Mouse (Mus musculus): ENCODE data around the gene Greb1. TPM values are rescaled to one million over a fixed set of nuclear protein-coding genes. Genes with fewer than 3 reads are reported as not detected.

Gene Greb1
- polyA plus RNA-seq, 1 experiment from 2014 or later: 0.59 TPM

DNA sequence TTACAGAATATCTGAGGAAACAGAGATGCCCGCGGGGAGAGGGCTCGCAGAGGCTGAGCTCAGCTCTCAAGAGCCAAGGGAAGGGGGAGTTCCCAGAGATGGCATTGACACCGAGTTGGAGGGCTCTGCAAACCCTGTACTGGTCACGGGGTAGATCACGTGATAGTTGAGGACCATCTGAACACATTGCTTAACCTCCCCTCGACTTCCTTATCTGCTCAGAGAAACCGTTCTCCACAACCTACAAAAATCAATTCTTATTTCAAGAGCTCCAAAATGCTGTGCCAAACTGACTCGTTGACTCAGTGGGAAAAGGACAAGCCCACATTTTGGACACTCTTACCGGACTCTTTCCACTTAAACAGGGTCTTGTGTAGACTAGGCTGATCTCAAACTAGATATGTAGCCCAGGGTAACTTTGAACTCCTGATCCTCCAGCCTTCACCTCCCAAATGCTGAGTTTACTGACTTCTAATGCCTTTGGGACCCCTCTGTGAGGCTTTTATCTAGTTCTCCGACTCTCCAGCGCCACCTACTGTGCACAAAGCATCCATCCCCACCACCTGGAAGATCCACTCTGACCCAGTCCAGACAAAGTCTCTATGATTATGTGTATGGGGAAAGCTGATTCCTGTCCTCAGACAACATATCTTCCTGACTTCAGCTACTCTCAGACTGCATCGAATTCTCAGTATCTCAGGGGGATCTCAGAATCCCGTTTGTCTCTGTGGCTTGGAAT lies 166.4 kb downstream of the Greb1 start:
- Histone ChIP-seq H3K9me3 (replicated peaks) (no peaks in the 10 kb centered on the region), H3K4me2 (no peak overlapping the region), H3K9ac (no peak overlapping the region), H3K27me3 (no peaks in the 10 kb centered on the region), H3K4me3 (replicated peaks) (no peak overlapping the region), H3K27ac (replicated peaks) (no peak overlapping the region), H3K36me3 (replicated peaks) (no peaks in the 10 kb centered on the region), H3K4me1 (replicated peaks) (no peaks in the 10 kb centered on the region)
- no peak for ATAC-seq (ENCODE audit: insufficient read depth)
- WGBS (ENCODE audit: insufficient replicate concordance): 39% methylated on average over 14 of the region's 14 CpGs

DNA sequence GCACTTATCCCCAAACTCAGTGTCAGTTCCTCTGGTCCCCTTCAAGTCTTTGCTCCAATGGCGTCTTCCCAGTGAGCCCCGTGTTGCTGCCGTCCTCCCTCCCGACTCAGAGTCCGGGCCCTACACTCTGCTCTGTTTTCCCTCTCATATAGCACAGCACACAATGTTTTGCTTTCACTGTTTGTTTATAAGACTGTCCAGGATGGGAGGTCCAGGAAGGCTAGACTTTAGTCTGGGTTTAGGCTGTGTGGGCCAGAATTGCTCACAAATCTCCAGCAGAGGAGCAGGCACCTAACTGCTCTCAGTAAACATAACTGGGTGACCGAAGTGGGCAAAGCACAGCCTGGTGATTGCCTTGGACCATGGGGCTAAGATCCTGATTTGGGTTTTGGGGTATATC lies 167.5 kb downstream of the Greb1 start:
- H3K27ac ChIP-seq (replicated peaks): no peak overlapping the region
- WGBS (ENCODE audit: insufficient replicate concordance): 72% methylated on average over 6 of the region's 6 CpGs
- H3K27me3 ChIP-seq: no peaks in the 10 kb centered on the region
- no peaks in the 10 kb centered on the region for H3K36me3 ChIP-seq (replicated peaks)
- no peak overlapping the region for H3K4me3 ChIP-seq (replicated peaks)
- ATAC-seq (ENCODE audit: insufficient read depth): peak; percentile 34; the same call in 1 of the 2 replicates
- H3K4me2 ChIP-seq: no peak overlapping the region
- no peaks in the 10 kb centered on the region for H3K4me1 ChIP-seq (replicated peaks)
- H3K9ac ChIP-seq: no peak overlapping the region
- H3K9me3 ChIP-seq (replicated peaks): no peaks in the 10 kb centered on the region

DNA sequence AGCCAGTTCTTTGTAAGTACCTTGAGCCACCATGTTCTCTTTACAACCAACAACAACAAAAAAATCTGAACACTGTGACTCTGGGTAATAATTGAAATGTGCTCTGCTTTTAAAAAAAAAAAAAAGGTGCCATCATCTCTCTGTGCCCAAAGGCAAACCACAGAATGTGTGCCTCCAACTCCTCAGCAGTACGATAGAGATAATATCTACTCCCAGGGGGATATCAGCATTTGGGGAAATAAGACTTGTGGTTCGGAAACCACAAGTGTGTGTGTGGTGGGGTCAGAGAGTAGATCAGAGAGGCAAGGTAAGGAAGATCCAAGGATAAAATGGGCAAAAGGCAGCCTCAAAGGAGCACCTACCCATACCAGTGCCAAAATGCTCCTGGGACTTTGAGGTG lies 169.3 kb downstream of the Greb1 start:
- no peaks in the 10 kb centered on the region for H3K4me1 ChIP-seq (replicated peaks)
- no peak overlapping the region for H3K4me3 ChIP-seq (replicated peaks)
- no peak overlapping the region for H3K27ac ChIP-seq (replicated peaks)
- H3K9ac ChIP-seq: no peak overlapping the region
- H3K27me3 ChIP-seq: no peaks in the 10 kb centered on the region
- H3K4me2 ChIP-seq: no peak overlapping the region
- H3K9me3 ChIP-seq (replicated peaks): no peaks in the 10 kb centered on the region
- H3K36me3 ChIP-seq (replicated peaks): no peaks in the 10 kb centered on the region
- WGBS (ENCODE audit: insufficient replicate concordance): 12% methylated on average over 2 of the region's 2 CpGs
- no peak for ATAC-seq (ENCODE audit: insufficient read depth)

DNA sequence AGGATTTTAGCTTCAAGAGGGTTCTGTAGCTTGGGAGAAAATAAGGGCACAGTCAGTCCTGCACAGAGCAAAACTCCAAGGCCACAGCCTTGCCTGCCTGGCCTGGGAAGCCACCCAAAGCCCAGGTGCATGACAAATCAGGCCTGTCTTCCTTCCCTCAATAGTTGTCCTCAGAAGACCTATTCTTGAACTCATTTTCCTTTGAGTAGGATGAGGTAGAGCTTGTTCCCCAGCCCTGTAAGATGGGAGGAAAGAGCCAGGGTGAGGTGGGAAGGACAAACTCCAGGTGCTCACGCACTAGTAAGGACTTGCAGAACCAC lies 169.9 kb downstream of the Greb1 start:
- ATAC-seq (ENCODE audit: insufficient read depth): no peak
- Histone ChIP-seq H3K27ac (replicated peaks) (no peak overlapping the region), H3K36me3 (replicated peaks) (no peaks in the 10 kb centered on the region), H3K4me1 (replicated peaks) (no peaks in the 10 kb centered on the region), H3K4me3 (replicated peaks) (no peak overlapping the region), H3K27me3 (no peaks in the 10 kb centered on the region), H3K4me2 (no peak overlapping the region), H3K9ac (no peak overlapping the region), H3K9me3 (replicated peaks) (no peaks in the 10 kb centered on the region)
- 86% methylated on average over 1 of the region's 1 CpGs for WGBS (ENCODE audit: insufficient replicate concordance)

- H3K9ac ChIP-seq: no peak overlapping the region
- no peak for ATAC-seq (ENCODE audit: insufficient read depth)
- H3K9me3 ChIP-seq (replicated peaks): no peaks in the 10 kb centered on the region
- no peaks in the 10 kb centered on the region for H3K4me1 ChIP-seq (replicated peaks)
- WGBS (ENCODE audit: insufficient replicate concordance): 48% methylated on average over 7 of the region's 7 CpGs
- H3K4me3 ChIP-seq (replicated peaks): no peak overlapping the region
- H3K27ac ChIP-seq (replicated peaks): no peak overlapping the region
- H3K4me2 ChIP-seq: no peak overlapping the region
- no peaks in the 10 kb centered on the region for H3K27me3 ChIP-seq
- H3K36me3 ChIP-seq (replicated peaks): no peaks in the 10 kb centered on the region
Observed at GRCm38 (mm10) chr12:16630152-16630865, 170.4 kb downstream of the Greb1 start.

Small RNA genes within 50 kb of the gene (microRNA-seq; reads per million reads assigned to microRNA genes)
- not detected for gene Gm44305

Other genes starting within 250 kb of the Greb1 start
- gene Lpin1, start 189.9 kb downstream of the Greb1 start, polyA plus RNA-seq (2015; fragmentation: Nextera tagmentation; extraction: Ambion mirVana): 7.9 and 9.4 TPM in 2 replicates
- not detected in 2 replicates for gene Ntsr2, start 147.5 kb downstream of the Greb1 start, polyA plus RNA-seq (2015; fragmentation: Nextera tagmentation; extraction: Ambion mirVana)
- 15.8 and 16.8 TPM in 2 replicates for gene E2f6, start 10.1 kb upstream of the Greb1 start, polyA plus RNA-seq (2015; fragmentation: Nextera tagmentation; extraction: Ambion mirVana)
- 5.6 and 6.3 TPM in 2 replicates for gene Rock2, start 94.0 kb upstream of the Greb1 start, polyA plus RNA-seq (2015; fragmentation: Nextera tagmentation; extraction: Ambion mirVana)
- gene Pqlc3, start 199.5 kb upstream of the Greb1 start, polyA plus RNA-seq (2015; fragmentation: Nextera tagmentation; extraction: Ambion mirVana): 4.9 and 5.3 TPM in 2 replicates
- gene 2410004P03Rik, start 210.8 kb upstream of the Greb1 start, polyA plus RNA-seq (2015; fragmentation: Nextera tagmentation; extraction: Ambion mirVana): 0.08 TPM in 1 of 2 replicates, not detected in the other